Mouse (Mus musculus): Measurements from ENCODE around the gene Vps37b. TPM values are rescaled to one million over a fixed set of nuclear protein-coding genes. Genes with fewer than 3 reads are reported as not detected.

Gene Vps37b
- total and polyA plus RNA-seq, 2 experiments from 2014 or later = 51.4 to 55.7 TPM

- Histone ChIP-seq H3K4me1 (ENCODE audit: control insufficient read depth, insufficient read depth) (0 out of 2 replicates have a peak, but pooled peaks cover 3% of the 10 kb centered on the region), H3K36me3 (replicated peaks; ENCODE audit: control insufficient read depth, insufficient read depth, low read length) (peaks cover 51% of the 10 kb centered on the region), H3K9me3 (replicated peaks; ENCODE audit: control insufficient read depth, low read length) (no peaks in the 10 kb centered on the region), H3K27me3 (ENCODE audit: control insufficient read depth, insufficient read depth, low read length) (no peaks in the 10 kb centered on the region), H3K9ac (replicated peaks; ENCODE audit: low read depth, low read length) (no peak overlapping the region; the same call in 1 of the 2 replicates), H3K27ac (ENCODE audit: low read depth) (0 out of 2 replicates have a peak overlapping the region, but pooled peaks have one; percentile 31), H3K4me3 (ENCODE audit: low read depth, low read length) (no peak overlapping the region), H3K4me2 (ENCODE audit: low read depth, low read length) (no peak overlapping the region)
- TF ChIP-seq CTCF (IDR thresholded peaks at IDR 0.05; ENCODE audit: low read depth) (no peak), EP300 (IDR thresholded peaks at IDR 0.05; ENCODE audit: low read depth) (no peak)
- DNase-seq (ENCODE audit: low spot score) (no peak), ATAC-seq (ENCODE audit: insufficient read depth, low read depth) (no peak)
- 39% methylated on average over 2 of the region's 2 CpGs for WGBS
These were observed 29.2 kb downstream of the Vps37b start for GRCm38 (mm10) chr5:124002876-124003275.

GRCm38 (mm10) chr5:124001274-124001673 is 30.8 kb downstream of the Vps37b start:
- H3K9ac ChIP-seq (replicated peaks; ENCODE audit: low read depth, low read length) = no peak overlapping the region
- no peak for TF ChIP-seq CTCF (IDR thresholded peaks at IDR 0.05; ENCODE audit: low read depth)
- TF ChIP-seq EP300 (IDR thresholded peaks at IDR 0.05; ENCODE audit: low read depth) = no peak
- no peak overlapping the region for H3K4me3 ChIP-seq (ENCODE audit: low read depth, low read length)
- peaks cover 45% of the 10 kb centered on the region for H3K36me3 ChIP-seq (replicated peaks; ENCODE audit: control insufficient read depth, insufficient read depth, low read length)
- no peak overlapping the region for H3K4me2 ChIP-seq (ENCODE audit: low read depth, low read length)
- H3K27ac ChIP-seq (ENCODE audit: low read depth) = no peak overlapping the region
- 0 out of 2 replicates have a peak, but pooled peaks cover 3% of the 10 kb centered on the region for H3K4me1 ChIP-seq (ENCODE audit: control insufficient read depth, insufficient read depth)
- DNase-seq (ENCODE audit: low spot score) (no peak), ATAC-seq (ENCODE audit: insufficient read depth, low read depth) (no peak)
- no peaks in the 10 kb centered on the region for H3K27me3 ChIP-seq (ENCODE audit: control insufficient read depth, insufficient read depth, low read length)
- 35% methylated on average over 9 of the region's 9 CpGs for WGBS
- H3K9me3 ChIP-seq (replicated peaks; ENCODE audit: control insufficient read depth, low read length) = no peaks in the 10 kb centered on the region

DNA sequence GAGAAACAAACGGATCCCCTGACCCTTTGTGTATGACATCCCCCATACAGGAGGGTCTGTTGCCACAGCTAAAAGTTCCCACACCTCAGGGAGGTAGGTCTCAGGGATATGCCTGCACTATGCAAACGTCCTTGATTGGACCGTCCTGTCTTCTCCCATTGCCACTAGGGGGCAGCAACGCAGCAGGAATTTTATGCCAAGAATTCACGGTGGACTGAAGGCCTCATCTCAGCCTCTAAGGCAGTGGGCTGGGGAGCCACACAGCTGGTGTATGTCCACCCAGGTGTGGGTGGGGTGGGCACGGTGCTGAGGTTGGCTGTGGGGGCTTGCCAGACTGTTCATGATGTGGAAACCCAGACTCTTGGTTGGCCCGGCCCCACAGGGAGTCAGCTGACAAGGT is 31.2 kb downstream of the Vps37b start:
- H3K36me3 ChIP-seq (replicated peaks; ENCODE audit: control insufficient read depth, insufficient read depth, low read length) = peaks cover 40% of the 10 kb centered on the region
- no peak overlapping the region for H3K9ac ChIP-seq (replicated peaks; ENCODE audit: low read depth, low read length)
- ATAC-seq (ENCODE audit: insufficient read depth, low read depth) (peak; percentile 78), DNase-seq (ENCODE audit: low spot score) (peak; percentile 87)
- TF ChIP-seq EP300 (IDR thresholded peaks at IDR 0.05; ENCODE audit: low read depth) (no peak), CTCF (IDR thresholded peaks at IDR 0.05; ENCODE audit: low read depth) (peak; percentile 97)
- no peaks in the 10 kb centered on the region for H3K27me3 ChIP-seq (ENCODE audit: control insufficient read depth, insufficient read depth, low read length)
- no peak overlapping the region for H3K4me2 ChIP-seq (ENCODE audit: low read depth, low read length)
- no peaks in the 10 kb centered on the region for H3K9me3 ChIP-seq (replicated peaks; ENCODE audit: control insufficient read depth, low read length)
- WGBS = 10% methylated on average over 7 of the region's 7 CpGs
- H3K4me1 ChIP-seq (ENCODE audit: control insufficient read depth, insufficient read depth) = 0 out of 2 replicates have a peak, but pooled peaks cover 3% of the 10 kb centered on the region
- H3K27ac ChIP-seq (ENCODE audit: low read depth) = no peak overlapping the region
- H3K4me3 ChIP-seq (ENCODE audit: low read depth, low read length) = no peak overlapping the region

DNA sequence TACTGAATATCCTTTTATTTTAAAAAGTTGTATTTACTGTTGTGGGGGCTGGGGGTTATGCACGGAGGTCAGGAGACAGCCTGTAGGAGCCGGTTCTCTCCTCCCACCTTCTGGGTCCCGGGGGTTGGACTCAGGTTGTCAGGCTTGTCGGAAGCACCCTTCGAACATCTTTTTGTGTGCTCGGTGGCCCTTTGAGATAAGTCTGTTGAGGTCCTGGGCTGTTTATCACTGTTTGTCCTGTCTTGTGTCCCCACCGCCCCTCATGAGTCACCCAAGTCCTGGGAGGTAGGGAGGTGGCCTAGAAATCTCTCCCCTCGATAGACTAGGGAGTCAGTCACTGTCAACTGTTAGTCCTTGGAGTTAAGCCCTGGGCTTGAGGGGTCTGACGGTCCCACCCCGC is 33.7 kb downstream of the Vps37b start:
- no peak for ATAC-seq (ENCODE audit: insufficient read depth, low read depth)
- TF ChIP-seq EP300 (IDR thresholded peaks at IDR 0.05; ENCODE audit: low read depth) (no peak), CTCF (IDR thresholded peaks at IDR 0.05; ENCODE audit: low read depth) (no peak)
- peaks cover 25% of the 10 kb centered on the region for H3K36me3 ChIP-seq (replicated peaks; ENCODE audit: control insufficient read depth, insufficient read depth, low read length)
- H3K4me1 ChIP-seq (ENCODE audit: control insufficient read depth, insufficient read depth) = 0 out of 2 replicates have a peak, but pooled peaks cover 5% of the 10 kb centered on the region
- H3K4me2 ChIP-seq (ENCODE audit: low read depth, low read length) = no peak overlapping the region
- 64% methylated on average over 10 of the region's 10 CpGs for WGBS
- no peak overlapping the region for H3K9ac ChIP-seq (replicated peaks; ENCODE audit: low read depth, low read length)
- no peak overlapping the region for H3K27ac ChIP-seq (ENCODE audit: low read depth)
- no peaks in the 10 kb centered on the region for H3K27me3 ChIP-seq (ENCODE audit: control insufficient read depth, insufficient read depth, low read length)
- H3K9me3 ChIP-seq (replicated peaks; ENCODE audit: control insufficient read depth, low read length) = no peaks in the 10 kb centered on the region
- no peak for DNase-seq (ENCODE audit: low spot score)
- H3K4me3 ChIP-seq (ENCODE audit: low read depth, low read length) = no peak overlapping the region

DNA sequence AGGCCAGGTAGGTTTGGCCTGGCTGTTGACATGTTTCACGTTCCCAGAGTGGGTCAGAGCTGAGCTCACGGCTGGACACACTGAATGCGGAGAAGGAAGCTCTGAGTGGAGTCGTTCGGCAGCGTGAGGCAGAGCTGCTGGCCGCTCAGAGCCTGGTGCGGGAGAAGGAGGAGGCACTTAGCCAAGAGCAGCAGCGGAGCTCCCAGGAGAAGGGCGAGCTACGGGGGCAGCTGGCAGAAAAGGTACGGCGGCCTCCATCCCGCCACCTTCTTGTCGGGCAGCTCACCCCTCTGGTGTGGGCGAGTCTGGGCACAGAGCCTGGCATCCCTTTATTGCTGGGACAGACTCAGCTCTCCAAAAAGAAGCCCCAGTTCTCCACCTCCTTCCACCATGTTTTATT is 34.3 kb downstream of the Vps37b start:
- H3K4me3 ChIP-seq (ENCODE audit: low read depth, low read length) = no peak overlapping the region
- no peaks in the 10 kb centered on the region for H3K27me3 ChIP-seq (ENCODE audit: control insufficient read depth, insufficient read depth, low read length)
- peaks cover 25% of the 10 kb centered on the region for H3K36me3 ChIP-seq (replicated peaks; ENCODE audit: control insufficient read depth, insufficient read depth, low read length)
- 0 out of 2 replicates have a peak, but pooled peaks cover 6% of the 10 kb centered on the region for H3K4me1 ChIP-seq (ENCODE audit: control insufficient read depth, insufficient read depth)
- DNase-seq (ENCODE audit: low spot score) (no peak), ATAC-seq (ENCODE audit: insufficient read depth, low read depth) (no peak)
- no peak overlapping the region for H3K9ac ChIP-seq (replicated peaks; ENCODE audit: low read depth, low read length)
- H3K4me2 ChIP-seq (ENCODE audit: low read depth, low read length) = no peak overlapping the region
- no peak for TF ChIP-seq EP300 (IDR thresholded peaks at IDR 0.05; ENCODE audit: low read depth)
- TF ChIP-seq CTCF (IDR thresholded peaks at IDR 0.05; ENCODE audit: low read depth) = no peak
- H3K9me3 ChIP-seq (replicated peaks; ENCODE audit: control insufficient read depth, low read length) = no peaks in the 10 kb centered on the region
- no peak overlapping the region for H3K27ac ChIP-seq (ENCODE audit: low read depth)
- 54% methylated on average over 16 of the region's 16 CpGs for WGBS

DNA sequence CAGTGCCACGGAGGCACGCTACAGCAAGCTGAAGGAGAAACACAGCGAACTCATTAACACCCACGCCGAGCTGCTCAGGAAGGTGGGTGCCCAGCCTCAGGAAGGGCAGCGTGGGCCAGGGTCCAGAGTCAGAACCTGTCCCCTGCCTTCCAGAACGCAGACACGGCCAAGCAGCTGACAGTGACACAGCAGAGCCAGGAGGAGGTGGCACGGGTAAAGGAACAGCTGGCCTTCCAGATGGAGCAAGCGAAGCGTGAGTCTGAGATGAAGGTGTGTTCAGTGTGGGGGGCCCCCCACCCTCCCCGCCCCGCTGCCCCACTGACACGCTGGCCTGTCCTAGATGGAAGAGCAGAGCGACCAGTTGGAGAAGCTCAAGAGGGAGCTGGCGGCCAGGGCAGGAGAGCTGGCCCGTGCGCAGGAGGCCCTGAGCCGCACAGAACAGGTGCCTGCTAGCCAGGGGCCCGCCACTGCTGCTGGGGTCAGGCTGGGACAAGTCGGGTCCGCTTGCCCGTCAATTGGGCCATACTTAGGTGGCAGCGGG is 34.8 kb downstream of the Vps37b start:
- Histone ChIP-seq H3K27me3 (ENCODE audit: control insufficient read depth, insufficient read depth, low read length) (no peaks in the 10 kb centered on the region), H3K4me3 (ENCODE audit: low read depth, low read length) (no peak overlapping the region), H3K4me2 (ENCODE audit: low read depth, low read length) (no peak overlapping the region), H3K9ac (replicated peaks; ENCODE audit: low read depth, low read length) (no peak overlapping the region), H3K36me3 (replicated peaks; ENCODE audit: control insufficient read depth, insufficient read depth, low read length) (peaks cover 25% of the 10 kb centered on the region), H3K9me3 (replicated peaks; ENCODE audit: control insufficient read depth, low read length) (no peaks in the 10 kb centered on the region), H3K27ac (ENCODE audit: low read depth) (no peak overlapping the region), H3K4me1 (ENCODE audit: control insufficient read depth, insufficient read depth) (0 out of 2 replicates have a peak, but pooled peaks cover 7% of the 10 kb centered on the region)
- DNase-seq (ENCODE audit: low spot score) (no peak), ATAC-seq (ENCODE audit: insufficient read depth, low read depth) (no peak)
- TF ChIP-seq CTCF (IDR thresholded peaks at IDR 0.05; ENCODE audit: low read depth) (no peak), EP300 (IDR thresholded peaks at IDR 0.05; ENCODE audit: low read depth) (no peak)
- 92% methylated on average over 24 of the region's 24 CpGs for WGBS
